9 mouse cellular contexts compared by ENCODE assay signal in the genomic region with DNA sequence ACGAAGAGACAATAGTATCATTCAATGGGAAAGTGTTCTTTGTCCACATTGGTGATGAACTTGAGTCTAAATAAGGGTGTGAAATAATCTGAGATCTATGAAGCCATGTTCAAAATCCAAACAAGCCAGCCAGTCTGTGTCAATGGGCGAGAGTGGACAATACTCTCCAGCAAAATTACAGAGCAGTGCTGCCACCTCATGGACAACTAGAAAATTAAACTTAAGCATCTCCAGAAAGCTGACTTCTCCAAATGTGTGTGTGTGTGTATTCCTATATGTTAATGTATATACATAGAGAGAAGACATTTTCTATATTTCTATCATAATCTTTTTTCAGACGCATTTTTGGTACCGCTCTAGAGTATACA. TPM values are rescaled to one million over a fixed set of nuclear protein-coding genes. Genes with fewer than 3 reads are reported as not detected.
A peak's percentile ranks its signal among the peaks of the same experiment; 100 is the strongest.
DNase-seq lines count a peak whose midpoint lies in the region; TF ChIP-seq lines count a peak whose summit lies in the region.
"Had no signal": no experiment of that assay in that cellular context is flagged by ENCODE, and none has a peak within 500 bp of the region (broad histone marks: within the 10 kb centered on the region; RNA-seq: fewer than 3 reads in every experiment).

No protein-coding gene starts in this region.

- no peak overlapping the region for H3K4me3 ChIP-seq in forebrain, embryonic 10.5 days
- H3K4me3 ChIP-seq in liver, adult 2 months (ENCODE audit: insufficient read depth, low read depth, low read length) = no peak overlapping the region
- H3K4me3 ChIP-seq: erythroblast, embryonic 14.5 days had no signal

- H3K9ac ChIP-seq in liver, adult 2 months (ENCODE audit: low read depth, low read length) = no peak overlapping the region

- H3K79me2 ChIP-seq in liver, adult 2 months (ENCODE audit: control insufficient read depth, insufficient read depth, low read length) = no peaks in the 10 kb centered on the region

- H3K36me3 ChIP-seq in forebrain, embryonic 10.5 days (replicated peaks) = no peaks in the 10 kb centered on the region
- H3K36me3 ChIP-seq in liver, adult 2 months (ENCODE audit: control insufficient read depth, insufficient read depth, low read length) = no peaks in the 10 kb centered on the region

- TF ChIP-seq CTCF in brain, embryonic 14.5 days (IDR thresholded peaks at IDR 0.05; ENCODE audit: borderline replicate concordance, extremely low read depth, insufficient read depth, insufficient read length) = peak; percentile 56; the same call in 1 of the 2 replicates
- TF ChIP-seq CTCF in liver, adult 2 months (IDR thresholded peaks at IDR 0.05; ENCODE audit: low read depth, low read length) = peak; percentile 52

- no peaks in the 10 kb centered on the region for H3K27me3 ChIP-seq in forebrain, embryonic 10.5 days (ENCODE audit: poor library complexity, severe bottlenecking)
- H3K27me3 ChIP-seq in liver, adult 2 months (ENCODE audit: control insufficient read depth, insufficient read depth, low read length) = no peaks in the 10 kb centered on the region

- H3K9me3 ChIP-seq in forebrain, embryonic 10.5 days = no peaks in the 10 kb centered on the region

- no peak for TF ChIP-seq POLR2A in brain, embryonic 14.5 days (IDR thresholded peaks at IDR 0.05; ENCODE audit: borderline replicate concordance, extremely low read depth, insufficient read depth, insufficient read length, poor library complexity, severe bottlenecking)
- TF ChIP-seq POLR2A in liver, adult 2 months (IDR thresholded peaks at IDR 0.05; ENCODE audit: extremely low read depth, insufficient read depth, low read length) = no peak

- no peak overlapping the region for H3K27ac ChIP-seq in forebrain, embryonic 10.5 days
- H3K27ac ChIP-seq in liver, adult 2 months (replicated peaks; ENCODE audit: insufficient read depth, low read depth, low read length) = no peak overlapping the region

- peaks cover 9% of the 10 kb centered on the region for H3K4me1 ChIP-seq in forebrain, embryonic 10.5 days
- H3K4me1 ChIP-seq in liver, adult 2 months (ENCODE audit: control insufficient read depth, insufficient read depth, low read length) = peaks cover 5% of the 10 kb centered on the region; the same call in 1 of the 2 replicates

- DNase-seq in testis, postnatal 10 days (ENCODE audit: low spot score) = peak; percentile 79
- DNase-seq in testis, postnatal 14 days (ENCODE audit: low spot score) = no peak
- DNase-seq in brain, embryonic 14.5 days (ENCODE audit: low read depth) = peak; percentile 82
- peak; percentile 37 for DNase-seq in forebrain, embryonic 10.5 days (ENCODE audit: extremely low spot score, low spot score)
- DNase-seq in hindlimb bud, embryonic 11.5 days (ENCODE audit: extremely low spot score, low read depth, low spot score) = peak; percentile 30
- peak; percentile 67 for DNase-seq in liver, adult 2 months (ENCODE audit: extremely low read depth, low read depth, low spot score)
- peak; percentile 73 for DNase-seq in naive thymus-derived CD4-positive, alpha-beta T cell, adult 2 months (ENCODE audit: low read depth)
- DNase-seq in thymus, postnatal 0 days (ENCODE audit: low spot score) = peak; percentile 58

- 31% methylated on average over 4 of the region's 4 CpGs for WGBS in forebrain, embryonic 10.5 days
- WGBS in liver, adult 2 months = 23% methylated on average over 4 of the region's 4 CpGs

RNA-seq across cellular contexts. Expression of a gene that starts 33.6 kb away (rescaled TPM):
- polyA plus RNA-seq in brain, embryonic 14.5 days (2012; rRNA removed) = 36.9 and 46.7 TPM in 2 replicates
- polyA plus RNA-seq in forebrain, embryonic 10.5 days (2016; fragmentation: Nextera tagmentation; extraction: Ambion mirVana) = 11.9 and 13.0 TPM in 2 replicates
- 20.9 and 25.6 TPM in 2 replicates for total RNA-seq in liver, adult 2 months (2014; rRNA removed)
- polyA plus RNA-seq in liver, adult 2 months (2012; rRNA removed) = 13.7 and 15.2 TPM in 2 replicates
- polyA plus RNA-seq in thymus, postnatal 0 days (2015; fragmentation: Nextera tagmentation; extraction: Ambion mirVana) = 18.5 and 26.6 TPM in 2 replicates
